Mouse (Mus musculus): ENCODE results near the gene Cyp2c37. TPM values are rescaled to one million over a fixed set of nuclear protein-coding genes. Genes with fewer than 3 reads are reported as not detected.
"Not testable (repeated sequence)": the region's sequence is repeated elsewhere in the genome, so short reads cannot be mapped to it uniquely, and the experiment has no call there.

The Cyp2c37 gene
- polyA plus RNA-seq (2016; fragmentation: Nextera tagmentation; extraction: Ambion mirVana) = not detected in 2 replicates

DNA sequence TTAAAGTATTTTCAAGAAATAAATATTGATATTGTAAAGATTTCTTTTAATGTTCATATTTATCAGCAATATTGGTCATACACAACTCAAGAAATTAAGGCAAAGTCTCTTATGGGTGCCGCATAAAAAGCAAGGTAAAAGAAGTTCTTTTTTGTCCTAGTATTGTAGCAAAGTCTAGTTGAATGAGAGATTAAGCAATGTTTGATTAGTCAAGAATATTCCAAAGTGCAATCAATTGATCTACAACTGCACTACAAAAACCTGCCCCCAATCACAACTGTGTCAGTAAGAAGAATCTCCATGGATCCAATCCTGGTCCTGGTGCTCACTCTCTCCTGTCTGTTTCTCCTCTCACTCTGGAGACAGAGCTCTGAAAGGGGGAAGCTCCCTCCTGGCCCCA, at the start of gene Cyp2c37:
Cyp2c37 (plus strand) TSS at position 285 of the 400 bp plus-strand sequence.
- H3K36me3 ChIP-seq; H3K27me3 ChIP-seq (ENCODE audit: insufficient read depth, poor library complexity, severe bottlenecking); DNase-seq (ENCODE audit: low spot score); H3K4me1 ChIP-seq; H3K27ac ChIP-seq; H3K9me3 ChIP-seq; H3K4me3 ChIP-seq: not testable (repeated sequence)
- WGBS = 92% methylated on average over 1 of the region's 1 CpGs

GRCm38 (mm10) chr19:39960861-39961260, 31.4 kb upstream of the Cyp2c37 start:
- not testable (repeated sequence) for H3K4me1 ChIP-seq; H3K9me3 ChIP-seq; DNase-seq (ENCODE audit: low spot score); H3K36me3 ChIP-seq; H3K4me3 ChIP-seq; H3K27me3 ChIP-seq (ENCODE audit: insufficient read depth, poor library complexity, severe bottlenecking); H3K27ac ChIP-seq

GRCm38 (mm10) chr19:39971096-39971495, 21.1 kb upstream of the Cyp2c37 start:
- H3K4me1 ChIP-seq, H3K36me3 ChIP-seq: not testable (repeated sequence)

GRCm38 (mm10) chr19:39989471-39989870, 2.8 kb upstream of the Cyp2c37 start:
- Histone ChIP-seq H3K27ac (no peak overlapping the region), H3K4me1 (no peaks in the 10 kb centered on the region), H3K9me3 (no peaks in the 10 kb centered on the region), H3K27me3 (ENCODE audit: insufficient read depth, poor library complexity, severe bottlenecking) (no peaks in the 10 kb centered on the region), H3K4me3 (no peak overlapping the region), H3K36me3 (no peaks in the 10 kb centered on the region)
- DNase-seq (ENCODE audit: low spot score) = no peak
- 62% methylated on average over 2 of the region's 2 CpGs for WGBS

More at GRCm38 (mm10) chr19:39971096-39971495, 21.1 kb upstream of the Cyp2c37 start:
- H3K27me3 ChIP-seq (ENCODE audit: insufficient read depth, poor library complexity, severe bottlenecking); H3K4me3 ChIP-seq; DNase-seq (ENCODE audit: low spot score); H3K9me3 ChIP-seq; H3K27ac ChIP-seq: not testable (repeated sequence)
- WGBS = 74% methylated on average over 3 of the region's 3 CpGs

Other genes with a start within 250 kb of the Cyp2c37 start
- gene Cyp2c40, start 179.6 kb upstream of the Cyp2c37 start, polyA plus RNA-seq (2016; fragmentation: Nextera tagmentation; extraction: Ambion mirVana) = not detected in 2 replicates
- not detected in 2 replicates for gene Cyp2c69, start 105.6 kb upstream of the Cyp2c37 start, polyA plus RNA-seq (2016; fragmentation: Nextera tagmentation; extraction: Ambion mirVana)
- gene Cyp2c54, start 81.4 kb downstream of the Cyp2c37 start, polyA plus RNA-seq (2016; fragmentation: Nextera tagmentation; extraction: Ambion mirVana) = not detected in 2 replicates
- not detected in 2 replicates for gene Cyp2c50, start 97.3 kb downstream of the Cyp2c37 start, polyA plus RNA-seq (2016; fragmentation: Nextera tagmentation; extraction: Ambion mirVana)
- gene Cyp2c70, start 194.9 kb downstream of the Cyp2c37 start, polyA plus RNA-seq (2016; fragmentation: Nextera tagmentation; extraction: Ambion mirVana) = 0.98 TPM in 1 of 2 replicates, not detected in the other

Measured in heart, embryonic 10.5 days (tissue).